Mouse (Mus musculus) hindbrain, embryonic 15.5 days (tissue): ENCODE results near the gene Cotl1. TPM values are rescaled to one million over a fixed set of nuclear protein-coding genes. Genes with fewer than 3 reads are reported as not detected.

Experiments used
- ATAC-seq: fragments of 200-750 bp; cut with Nextera tagmentation; 2 replicates; pipeline ENCODE4 v1.8.0; 2017; ENCODE audit warnings: low read depth, moderate number of reproducible peaks, moderate TSS enrichment; ENCODE audit not compliant: low FRiP score
- H3K27ac ChIP-seq: fragments of 300-500 bp; sonication (generic); replicated peaks from 2 replicates; pipeline ENCODE4 v1.5.1; 2015; ENCODE audit warnings: mild to moderate bottlenecking, inconsistent platforms
- H3K27me3 ChIP-seq: fragments of 300-500 bp; sonication (generic); 2 replicates; pipeline ENCODE4 v1.6.1; 2015; ENCODE audit warnings: control low read depth, inconsistent platforms
- H3K36me3 ChIP-seq: fragments of 300-500 bp; sonication (generic); 2 replicates; pipeline ENCODE4 v1.6.1; 2015; ENCODE audit warnings: control low read depth, inconsistent platforms
- H3K4me1 ChIP-seq: fragments of 300-500 bp; sonication (generic); replicated peaks from 2 replicates; pipeline ENCODE4 v1.6.1; 2015; ENCODE audit warnings: control low read depth, inconsistent platforms
- H3K4me2 ChIP-seq: fragments of 300-500 bp; sonication (generic); 2 replicates; pipeline ENCODE4 v1.6.1; 2015; ENCODE audit warnings: moderate library complexity, mild to moderate bottlenecking, inconsistent platforms
- H3K4me3 ChIP-seq: fragments of 300-500 bp; sonication (generic); 2 replicates; pipeline ENCODE4 v1.5.1; 2015; ENCODE audit warnings: mild to moderate bottlenecking, inconsistent platforms
- H3K9ac ChIP-seq: fragments of 300-500 bp; sonication (generic); 2 replicates; pipeline ENCODE4 v1.6.1; 2015; ENCODE audit warnings: inconsistent platforms
- H3K9me3 ChIP-seq: fragments of 300-500 bp; sonication (generic); 2 replicates; pipeline ENCODE4 v1.6.1; 2016; ENCODE audit warnings: control low read depth, inconsistent platforms
- WGBS: fragments of 180-500 bp; shearing (Covaris S2); methylation state at CpG from one replicate; pipeline ENCODE4 v1.1.7; 2015; 5-methylcytosine and 5-hydroxymethylcytosine counted together
- polyA plus RNA-seq: library from polyadenylated mRNA; unstranded; fragments of >200 nt; fragmentation: Nextera tagmentation; extraction: Ambion mirVana; gene quantifications from 2 replicates; pipeline ENCODE4 v1.2.1, GENCODE M21; 2015

Gene Cotl1
- polyA plus RNA-seq, 1 experiment from 2014 or later, result 147 TPM

DNA sequence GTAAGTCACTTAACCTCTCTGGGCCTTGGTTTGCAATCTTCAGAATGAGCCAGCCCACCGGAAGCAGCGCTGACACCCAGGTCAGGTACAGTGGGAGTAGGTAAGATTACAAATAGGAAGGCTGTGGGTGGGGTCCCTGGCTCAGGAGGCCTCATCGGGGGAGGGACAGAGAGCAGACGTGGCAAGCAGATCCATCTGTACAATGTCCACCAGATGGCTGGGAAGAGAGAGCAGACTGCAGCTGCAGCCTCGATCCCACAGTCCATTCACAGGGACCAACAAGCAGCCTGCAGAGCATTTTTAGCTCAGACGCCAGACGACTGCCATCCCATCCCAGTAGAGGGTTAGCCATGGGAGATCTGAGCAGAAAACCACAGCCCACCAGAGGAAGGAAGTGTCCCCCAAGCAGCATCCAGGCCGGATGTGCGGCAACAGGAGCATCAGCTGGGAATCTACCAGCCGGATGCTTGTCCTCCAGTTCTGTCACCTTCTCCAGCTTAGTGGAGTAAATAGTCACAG is 2.7 kb downstream of the Cotl1 start:
- H3K27me3 ChIP-seq, result no peaks in the 10 kb centered on the region
- peak overlapping the region; percentile 39 for H3K9ac ChIP-seq
- peak overlapping the region; percentile 54 for H3K27ac ChIP-seq
- H3K4me2 ChIP-seq, result peak overlapping the region; percentile 64
- H3K36me3 ChIP-seq, result no peaks in the 10 kb centered on the region
- ATAC-seq, result no peak
- H3K4me3 ChIP-seq, result peak overlapping the region; percentile 89
- H3K9me3 ChIP-seq, result no peaks in the 10 kb centered on the region
- WGBS, result 33% methylated on average over 10 of the region's 10 CpGs
- H3K4me1 ChIP-seq, result peaks cover 67% of the 10 kb centered on the region

DNA sequence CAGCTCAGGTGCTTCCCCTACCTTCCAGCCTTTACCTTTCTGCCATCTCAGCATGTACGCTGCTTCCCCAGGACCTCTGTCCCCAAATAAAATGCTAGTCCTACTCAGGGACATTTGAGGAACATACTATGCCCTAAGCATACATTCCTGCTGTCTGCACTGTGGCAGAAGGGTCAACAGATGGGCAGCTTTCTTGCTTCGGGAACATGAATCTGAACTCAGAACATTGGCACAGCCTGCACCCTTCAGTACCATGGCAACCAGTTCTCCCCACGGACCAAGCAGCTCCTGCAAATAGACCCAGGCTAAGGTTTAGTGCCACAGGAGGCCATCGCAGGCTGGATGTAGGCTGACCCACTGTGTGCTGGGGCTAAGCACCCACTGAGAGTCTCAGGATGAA is 3.5 kb downstream of the Cotl1 start:
- Histone ChIP-seq H3K27me3 (no peaks in the 10 kb centered on the region), H3K9me3 (no peaks in the 10 kb centered on the region), H3K27ac (no peak overlapping the region), H3K4me1 (peaks cover 75% of the 10 kb centered on the region), H3K4me2 (peak overlapping the region; percentile 64), H3K4me3 (no peak overlapping the region), H3K9ac (no peak overlapping the region; the same call in 1 of the 2 replicates), H3K36me3 (no peaks in the 10 kb centered on the region)
- 67% methylated on average over 4 of the region's 4 CpGs for WGBS
- no peak for ATAC-seq

DNA sequence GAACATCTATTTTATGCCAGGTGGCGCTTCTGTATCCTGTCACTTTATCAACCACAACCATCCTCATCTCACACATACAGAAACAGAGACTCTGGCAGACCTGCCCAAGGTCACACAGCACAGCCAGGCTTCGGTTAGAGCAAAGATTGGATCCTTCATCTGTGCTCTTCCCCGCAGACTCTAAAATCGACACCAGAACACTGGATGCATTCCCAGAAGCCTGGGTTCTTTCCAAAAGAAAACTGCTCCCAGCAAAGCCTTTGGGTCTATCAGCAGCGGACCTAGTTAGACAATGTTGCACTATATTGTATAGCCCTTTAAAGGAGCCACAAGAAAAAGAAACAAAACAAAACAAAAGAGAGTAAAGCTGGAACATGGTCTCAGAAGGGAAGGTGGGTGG is 5.1 kb downstream of the Cotl1 start:
- no peaks in the 10 kb centered on the region for H3K27me3 ChIP-seq
- H3K4me2 ChIP-seq, result no peak overlapping the region
- no peaks in the 10 kb centered on the region for H3K36me3 ChIP-seq
- H3K4me3 ChIP-seq, result no peak overlapping the region
- H3K27ac ChIP-seq, result no peak overlapping the region
- H3K9me3 ChIP-seq, result no peaks in the 10 kb centered on the region
- H3K4me1 ChIP-seq, result peaks cover 80% of the 10 kb centered on the region
- WGBS, result 85% methylated on average over 5 of the region's 5 CpGs
- no peak for ATAC-seq
- H3K9ac ChIP-seq, result no peak overlapping the region

DNA sequence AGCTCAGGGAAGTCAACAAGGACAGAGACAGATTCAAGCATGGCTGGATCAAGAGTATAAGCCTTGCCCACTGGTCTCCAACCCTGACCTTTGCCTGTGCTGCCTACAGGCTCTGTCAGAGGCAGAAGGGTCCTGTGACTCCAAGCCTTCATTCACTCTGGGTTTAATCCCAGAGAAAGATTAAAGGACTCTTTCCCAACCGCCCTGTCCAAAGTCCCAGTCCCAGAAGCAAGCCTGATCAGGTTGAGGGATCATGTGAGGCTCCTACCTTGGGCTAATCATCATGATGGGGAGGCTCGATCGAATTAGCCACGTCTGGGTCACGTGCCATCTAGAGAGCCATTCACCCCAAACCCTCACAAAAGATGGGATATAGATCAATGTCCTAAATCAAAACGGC is 5.7 kb downstream of the Cotl1 start:
- Histone ChIP-seq H3K4me1 (peaks cover 86% of the 10 kb centered on the region), H3K27ac (no peak overlapping the region), H3K9me3 (no peaks in the 10 kb centered on the region), H3K36me3 (no peaks in the 10 kb centered on the region), H3K27me3 (no peaks in the 10 kb centered on the region), H3K9ac (no peak overlapping the region), H3K4me2 (no peak overlapping the region), H3K4me3 (no peak overlapping the region)
- WGBS, result 82% methylated on average over 6 of the region's 6 CpGs
- ATAC-seq, result no peak

DNA sequence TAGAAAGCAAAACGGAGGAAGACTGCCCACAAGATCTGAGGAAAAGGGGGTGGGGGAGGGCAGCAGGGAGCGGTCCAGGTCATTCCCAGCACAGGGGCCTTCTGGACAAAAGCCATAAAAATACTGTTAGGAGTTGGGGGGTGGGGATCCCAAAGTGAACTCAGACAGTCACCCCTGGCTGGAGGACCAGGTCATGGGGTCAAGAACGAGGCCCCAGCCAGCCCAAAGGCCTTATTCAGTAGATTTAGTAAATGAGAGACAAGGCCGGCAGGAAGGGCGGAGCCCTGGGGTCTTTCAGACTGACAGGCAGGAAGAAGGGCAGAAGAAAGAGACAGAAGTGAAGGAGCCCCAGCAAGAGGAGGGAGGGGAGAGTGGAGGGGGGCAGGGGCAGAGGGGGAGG is 7.4 kb downstream of the Cotl1 start:
- no peak overlapping the region for H3K4me3 ChIP-seq
- ATAC-seq, result no peak
- no peaks in the 10 kb centered on the region for H3K27me3 ChIP-seq
- 21% methylated on average over 5 of the region's 5 CpGs for WGBS
- no peak overlapping the region for H3K9ac ChIP-seq
- peaks cover 89% of the 10 kb centered on the region for H3K4me1 ChIP-seq
- no peaks in the 10 kb centered on the region for H3K9me3 ChIP-seq
- no peak overlapping the region; the same call in 1 of the 2 replicates for H3K27ac ChIP-seq
- no peaks in the 10 kb centered on the region for H3K36me3 ChIP-seq
- no peak overlapping the region for H3K4me2 ChIP-seq

DNA sequence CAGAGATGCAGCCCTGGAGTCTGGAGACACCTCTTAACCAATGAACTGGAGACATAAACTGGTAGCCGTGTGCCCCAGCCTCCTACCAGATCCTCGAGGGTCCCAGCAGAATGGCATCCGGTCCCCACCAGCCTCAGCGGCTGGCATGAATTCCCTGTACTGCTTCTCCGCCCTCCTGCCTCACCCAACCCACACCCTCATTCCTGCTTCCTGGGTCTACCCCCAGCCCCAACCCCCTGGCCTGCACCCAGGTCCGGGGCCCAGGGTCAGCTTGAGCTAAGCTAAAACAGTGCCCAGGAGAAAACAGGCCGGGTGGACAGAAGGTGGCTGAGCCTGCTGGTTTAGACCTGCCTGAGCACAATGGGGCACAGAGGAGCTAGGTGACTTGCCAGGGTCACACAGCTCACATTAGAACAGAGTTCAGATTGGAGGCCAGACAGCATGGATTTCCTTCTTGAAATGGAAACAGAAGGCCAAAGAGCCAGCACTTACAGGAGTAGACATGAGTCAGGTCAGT is 8.2 kb downstream of the Cotl1 start:
- Histone ChIP-seq H3K27ac (peak overlapping the region; percentile 62), H3K27me3 (no peaks in the 10 kb centered on the region), H3K9me3 (no peaks in the 10 kb centered on the region), H3K4me2 (peak overlapping the region; percentile 34), H3K4me3 (no peak overlapping the region), H3K9ac (no peak overlapping the region), H3K36me3 (no peaks in the 10 kb centered on the region), H3K4me1 (peaks cover 87% of the 10 kb centered on the region)
- ATAC-seq, result no peak
- 49% methylated on average over 7 of the region's 7 CpGs for WGBS

DNA sequence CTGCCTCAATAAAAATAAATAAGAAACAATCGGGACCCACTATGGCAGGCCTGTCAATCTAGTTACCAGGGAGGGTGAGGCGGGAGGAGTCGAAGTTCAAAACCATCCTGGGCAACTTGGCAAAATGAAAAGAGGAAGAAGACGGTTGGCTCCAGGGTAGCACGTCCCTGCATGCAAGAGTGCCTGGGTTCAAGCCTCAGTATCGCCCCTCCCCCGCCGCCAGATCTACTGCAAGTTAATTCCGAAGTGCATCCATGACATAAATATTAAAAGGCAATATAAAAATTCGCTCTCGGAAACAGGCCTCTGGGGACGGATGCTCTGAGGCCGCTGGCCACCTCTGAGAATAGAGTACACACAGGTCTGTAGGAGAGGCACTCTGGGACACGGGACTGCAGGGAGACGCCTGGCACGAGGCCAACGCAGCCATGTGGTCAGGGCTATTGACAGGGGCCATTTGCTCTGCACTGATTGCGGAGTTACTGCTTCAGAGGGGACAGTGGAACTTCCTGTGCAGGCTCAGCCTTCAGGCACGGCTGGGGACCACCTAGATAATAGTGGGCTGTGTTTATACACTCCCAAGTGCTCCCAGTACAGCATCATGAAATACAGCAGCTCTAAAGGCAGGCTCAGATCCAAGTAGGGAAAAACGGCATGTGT is 8.9 kb downstream of the Cotl1 start:
- Histone ChIP-seq H3K27me3 (no peaks in the 10 kb centered on the region), H3K36me3 (no peaks in the 10 kb centered on the region), H3K4me1 (peaks cover 87% of the 10 kb centered on the region), H3K9me3 (no peaks in the 10 kb centered on the region), H3K9ac (no peak overlapping the region), H3K27ac (peak overlapping the region; percentile 62), H3K4me3 (no peak overlapping the region), H3K4me2 (peak overlapping the region; percentile 34)
- WGBS, result 20% methylated on average over 20 of the region's 20 CpGs
- ATAC-seq, result peak; percentile 55; the same call in 1 of the 2 replicates

DNA sequence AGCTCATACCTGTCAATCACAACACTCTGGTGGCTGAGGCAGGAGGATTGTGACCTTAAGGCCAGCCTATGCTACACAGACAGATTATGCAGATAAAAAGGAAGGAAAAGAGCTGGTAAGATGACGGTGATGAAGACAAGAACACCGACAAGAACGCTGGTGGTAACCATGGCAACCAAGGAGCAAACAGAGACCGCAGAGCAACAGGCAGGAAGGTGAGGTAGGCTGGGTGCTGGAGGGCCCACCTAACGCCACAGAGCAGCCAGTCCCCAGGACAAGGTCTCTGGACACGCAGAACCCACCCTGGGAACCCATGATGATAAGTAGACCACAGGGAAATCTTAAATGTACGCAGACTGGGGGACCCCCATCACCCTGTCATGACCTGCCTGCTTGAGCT is 9.8 kb downstream of the Cotl1 start:
- no peak overlapping the region for H3K4me3 ChIP-seq
- 41% methylated on average over 7 of the region's 7 CpGs for WGBS
- peak overlapping the region; percentile 10 for H3K4me2 ChIP-seq

DNA sequence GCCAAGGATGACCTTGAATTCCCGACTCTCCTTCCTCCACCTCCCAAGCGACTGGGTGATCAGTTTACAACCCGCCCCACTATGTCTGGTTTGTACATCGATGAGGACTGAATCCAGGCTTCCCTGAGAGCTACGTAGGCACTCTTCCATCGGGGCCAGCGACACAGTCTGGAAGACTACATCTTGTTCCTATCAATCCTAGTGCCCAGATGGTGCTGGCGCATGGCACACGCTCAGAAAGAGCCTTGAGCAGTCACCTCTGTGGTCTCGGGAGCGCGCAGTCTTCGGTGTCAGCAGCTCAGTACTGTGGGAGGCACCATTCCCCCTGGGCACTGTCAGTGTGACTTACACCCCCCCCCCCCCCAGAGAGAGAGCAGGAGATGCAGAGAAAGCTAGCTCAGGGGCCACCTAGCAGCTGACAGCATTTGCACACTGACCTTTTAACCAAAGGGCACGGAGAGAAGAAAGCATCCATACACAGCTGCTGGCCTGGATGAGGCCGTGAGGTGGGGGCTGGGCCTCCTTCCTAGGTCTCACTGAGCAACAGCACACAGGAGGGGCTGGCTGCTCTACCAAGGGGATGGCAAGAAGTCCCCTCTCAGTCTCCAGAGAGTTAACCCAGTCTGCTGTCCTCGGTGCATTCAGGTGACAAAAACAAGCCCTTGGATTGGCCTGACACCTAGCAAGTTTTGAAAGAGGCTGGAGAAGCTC is 10.3 kb downstream of the Cotl1 start:
- peak overlapping the region; percentile 10 for H3K4me2 ChIP-seq
- H3K27ac ChIP-seq, result 0 out of 2 replicates have a peak overlapping the region, but pooled peaks have one; percentile 14

More for the DNA sequence above, 9.8 kb downstream of the Cotl1 start:
- no peaks in the 10 kb centered on the region for H3K27me3 ChIP-seq
- 0 out of 2 replicates have a peak overlapping the region, but pooled peaks have one; percentile 14 for H3K27ac ChIP-seq
- H3K4me1 ChIP-seq, result peaks cover 79% of the 10 kb centered on the region
- H3K9ac ChIP-seq, result no peak overlapping the region
- no peaks in the 10 kb centered on the region for H3K9me3 ChIP-seq
- ATAC-seq, result no peak
- no peaks in the 10 kb centered on the region for H3K36me3 ChIP-seq

DNA sequence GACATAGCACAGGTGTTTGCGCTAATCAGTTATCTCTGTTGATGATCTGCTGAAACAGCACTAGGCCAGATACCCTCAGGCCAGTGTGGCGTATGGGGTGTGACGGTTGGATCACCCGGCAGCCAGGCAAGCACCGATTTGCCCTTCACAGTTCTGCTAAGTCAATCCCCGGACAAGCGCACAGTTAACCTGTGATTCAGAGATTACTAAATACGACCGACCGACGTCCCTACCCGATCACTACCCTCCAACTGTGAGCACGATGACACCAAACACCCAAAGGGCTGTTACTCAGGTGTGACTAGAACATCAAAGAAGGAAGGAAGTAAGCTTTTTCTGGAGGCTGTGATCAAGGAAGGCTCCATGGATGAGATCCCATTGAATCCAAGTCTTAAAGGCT is 10.9 kb downstream of the Cotl1 start:
- no peaks in the 10 kb centered on the region for H3K27me3 ChIP-seq
- ATAC-seq, result no peak
- no peak overlapping the region for H3K9ac ChIP-seq
- H3K4me3 ChIP-seq, result no peak overlapping the region
- no peaks in the 10 kb centered on the region for H3K9me3 ChIP-seq
- no peaks in the 10 kb centered on the region for H3K36me3 ChIP-seq
- WGBS, result 69% methylated on average over 13 of the region's 13 CpGs
- H3K4me1 ChIP-seq, result peaks cover 81% of the 10 kb centered on the region
- H3K27ac ChIP-seq, result 0 out of 2 replicates have a peak overlapping the region, but pooled peaks have one; percentile 4
- H3K4me2 ChIP-seq, result no peak overlapping the region

More for the DNA sequence above, 10.3 kb downstream of the Cotl1 start:
- no peak overlapping the region for H3K9ac ChIP-seq
- no peaks in the 10 kb centered on the region for H3K36me3 ChIP-seq
- H3K4me3 ChIP-seq, result no peak overlapping the region
- 35% methylated on average over 16 of the region's 16 CpGs for WGBS
- peaks cover 79% of the 10 kb centered on the region for H3K4me1 ChIP-seq
- ATAC-seq, result no peak
- H3K9me3 ChIP-seq, result no peaks in the 10 kb centered on the region
- H3K27me3 ChIP-seq, result no peaks in the 10 kb centered on the region

DNA sequence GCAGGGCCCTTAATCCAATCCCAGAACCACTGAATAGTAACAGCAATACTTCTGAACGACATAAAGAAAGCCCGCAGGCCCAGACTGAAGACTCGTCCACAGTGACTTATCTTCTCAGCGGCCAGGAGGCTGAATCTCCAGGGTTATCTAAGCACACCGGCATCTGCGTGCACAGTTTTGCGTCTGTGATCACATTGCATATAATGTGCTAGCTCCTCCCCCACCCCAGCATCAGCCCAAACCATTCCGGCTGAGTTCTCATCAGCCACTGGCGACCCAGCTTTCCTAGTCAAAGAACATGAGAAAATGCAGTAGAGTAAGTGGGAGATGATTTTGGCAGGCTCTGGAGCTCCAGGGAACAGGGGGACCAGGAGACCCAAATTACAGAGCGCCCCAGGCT is 11.3 kb downstream of the Cotl1 start:
- Histone ChIP-seq H3K36me3 (no peaks in the 10 kb centered on the region), H3K27me3 (no peaks in the 10 kb centered on the region), H3K27ac (no peak overlapping the region), H3K4me1 (peaks cover 85% of the 10 kb centered on the region), H3K4me2 (no peak overlapping the region), H3K9ac (no peak overlapping the region), H3K4me3 (no peak overlapping the region), H3K9me3 (no peaks in the 10 kb centered on the region)
- no peak for ATAC-seq
- WGBS, result 60% methylated on average over 10 of the region's 10 CpGs

DNA sequence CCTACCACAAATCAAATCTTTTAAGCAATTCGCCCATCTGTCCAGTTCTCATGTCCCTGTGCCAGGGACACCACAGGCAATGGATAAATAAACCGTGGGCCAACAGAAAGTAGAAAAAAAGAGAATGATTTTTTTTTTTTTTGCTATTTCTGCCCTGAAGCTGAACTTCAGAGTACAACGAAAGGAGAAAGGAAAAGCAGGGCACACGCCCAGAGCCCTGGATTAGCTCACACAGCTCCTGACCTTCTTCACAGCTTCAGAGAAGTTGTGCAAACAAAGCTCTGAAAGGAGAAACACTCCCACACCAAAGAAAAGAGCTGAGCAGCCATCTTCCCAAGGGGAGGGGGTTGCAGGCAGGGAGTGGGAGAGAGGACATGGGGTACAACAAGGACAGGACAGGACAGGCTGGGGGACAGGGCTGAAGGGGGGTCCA is 12.6 kb downstream of the Cotl1 start:
- no peaks in the 10 kb centered on the region for H3K27me3 ChIP-seq
- 39% methylated on average over 4 of the region's 4 CpGs for WGBS

More for the DNA sequence above, 12.6 kb downstream of the Cotl1 start:
- no peak for ATAC-seq
- no peak overlapping the region for H3K4me2 ChIP-seq
- 0 out of 2 replicates have a peak overlapping the region, but pooled peaks have one; percentile 40 for H3K27ac ChIP-seq
- no peak overlapping the region for H3K9ac ChIP-seq
- peaks cover 78% of the 10 kb centered on the region for H3K4me1 ChIP-seq
- 0 out of 2 replicates have a peak, but pooled peaks cover under 1% of the 10 kb centered on the region for H3K36me3 ChIP-seq
- no peak overlapping the region for H3K4me3 ChIP-seq
- no peaks in the 10 kb centered on the region for H3K9me3 ChIP-seq
